Mouse (Mus musculus) erythroblast, embryonic 14.5 days (primary cell): ENCODE results near the gene Ddr1.

Experiments
- GATA1 ChIP-seq: IDR thresholded peaks from 2 replicates; pipeline ENCODE4 v1.6.1; 2012; ENCODE audit warnings: low read length, inconsistent platforms, mixed read lengths
- TAL1 ChIP-seq: IDR thresholded peaks from 3 replicates; pipeline ENCODE4 v1.6.1; 2012; ENCODE audit warnings: low read length, inconsistent platforms, mixed read lengths

DNA sequence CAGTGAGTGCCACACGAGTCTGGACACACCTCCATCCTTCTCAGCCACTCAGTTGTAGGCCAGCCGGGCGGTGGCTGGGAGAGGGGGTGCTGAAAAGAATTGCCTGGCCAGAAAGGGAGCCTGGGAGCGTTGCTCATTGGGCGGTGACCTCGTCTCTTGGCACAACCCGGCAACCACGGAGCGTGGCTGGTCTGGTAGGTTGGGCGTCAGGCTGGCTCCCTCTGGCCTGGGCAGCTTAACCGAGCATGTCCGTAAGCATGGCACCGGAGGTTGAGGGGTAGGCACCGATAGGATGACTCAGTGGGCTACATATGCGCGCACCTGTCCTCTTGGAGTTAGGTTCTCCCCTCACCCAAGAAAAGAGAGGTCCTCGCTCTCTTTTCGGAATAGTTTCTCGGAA lies 4.5 kb downstream of the Ddr1 start:
- TF ChIP-seq TAL1 (no peak), GATA1 (no peak)
